Mouse (Mus musculus): ENCODE measurements around the gene Kcnmb4. TPM values are rescaled to one million over a fixed set of nuclear protein-coding genes. Genes with fewer than 3 reads are reported as not detected.

Gene Kcnmb4
- total RNA-seq, 1 experiment from 2014 or later = 0.09 TPM

DNA sequence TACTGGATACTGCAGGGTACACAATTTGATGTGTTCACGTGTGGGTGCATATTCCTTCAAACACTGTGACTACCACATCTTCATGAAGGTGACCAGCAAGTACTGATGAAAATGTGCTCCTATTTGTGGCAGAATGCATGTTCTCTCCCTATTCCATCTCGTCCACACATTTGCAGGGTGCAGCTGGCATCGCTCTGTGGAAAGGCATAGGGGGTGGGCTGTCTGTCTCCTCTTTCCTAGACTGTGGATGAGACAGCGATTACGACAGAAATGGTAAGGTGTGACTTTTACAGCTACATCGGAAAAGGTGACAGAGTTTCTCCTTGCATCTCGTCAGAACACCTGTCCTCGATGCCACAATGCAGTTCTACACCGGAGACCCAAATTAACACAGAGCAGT, 14.9 kb downstream of the Kcnmb4 start:
- no peak for ATAC-seq (replicated peaks; ENCODE audit: low read depth, poor library complexity, severe bottlenecking)

- ATAC-seq (replicated peaks; ENCODE audit: low read depth, poor library complexity, severe bottlenecking) = no peak
These were observed 20.9 kb downstream of the Kcnmb4 start for GRCm38 (mm10) chr10:116452771-116453170.

- no peak for ATAC-seq (replicated peaks; ENCODE audit: low read depth, poor library complexity, severe bottlenecking)
These were observed 23.1 kb downstream of the Kcnmb4 start for GRCm38 (mm10) chr10:116450621-116451020.

DNA sequence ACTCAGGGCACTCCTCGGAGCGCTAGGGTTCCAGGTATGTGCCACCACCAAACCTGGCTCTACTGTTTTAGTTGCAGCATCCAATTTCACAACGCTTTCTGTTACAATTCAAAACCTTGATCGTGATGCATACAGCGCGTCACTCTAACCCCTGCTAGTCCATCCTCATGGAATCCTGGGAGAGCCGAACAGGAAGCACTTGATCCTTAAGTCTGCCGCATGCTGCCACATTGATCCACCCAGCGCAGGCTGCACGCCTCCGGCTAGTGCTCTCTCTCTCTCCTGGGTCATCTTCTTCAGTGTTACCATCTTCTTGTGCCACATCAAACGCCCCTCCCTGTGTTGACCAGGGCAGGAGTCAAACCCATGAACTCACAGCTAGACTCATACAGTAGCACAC, 25.5 kb downstream of the Kcnmb4 start:
- ATAC-seq (replicated peaks; ENCODE audit: low read depth, poor library complexity, severe bottlenecking) = no peak

DNA sequence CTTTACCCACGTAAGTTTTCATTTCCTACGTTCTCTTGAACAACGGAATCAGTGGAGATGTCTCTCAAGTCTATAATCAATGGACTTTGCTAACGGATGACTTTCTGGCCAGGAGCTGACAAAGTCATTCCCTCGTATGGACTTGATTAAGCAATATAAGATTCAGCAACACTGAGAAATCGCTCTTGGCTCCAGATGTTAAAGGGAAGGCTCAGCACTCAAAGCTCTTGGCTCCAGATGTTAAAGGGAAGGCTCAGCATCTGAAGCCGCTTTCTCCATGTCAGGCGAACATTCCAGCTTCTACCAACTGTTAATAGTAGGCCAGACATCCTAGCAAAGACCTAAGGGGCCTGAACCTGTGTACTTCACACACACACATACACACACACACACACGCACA, 26.5 kb downstream of the Kcnmb4 start:
- ATAC-seq (replicated peaks; ENCODE audit: low read depth, poor library complexity, severe bottlenecking) = no peak

GRCm38 (mm10) chr10:116446040-116446439, 27.6 kb downstream of the Kcnmb4 start:
- no peak for ATAC-seq (replicated peaks; ENCODE audit: low read depth, poor library complexity, severe bottlenecking)

DNA sequence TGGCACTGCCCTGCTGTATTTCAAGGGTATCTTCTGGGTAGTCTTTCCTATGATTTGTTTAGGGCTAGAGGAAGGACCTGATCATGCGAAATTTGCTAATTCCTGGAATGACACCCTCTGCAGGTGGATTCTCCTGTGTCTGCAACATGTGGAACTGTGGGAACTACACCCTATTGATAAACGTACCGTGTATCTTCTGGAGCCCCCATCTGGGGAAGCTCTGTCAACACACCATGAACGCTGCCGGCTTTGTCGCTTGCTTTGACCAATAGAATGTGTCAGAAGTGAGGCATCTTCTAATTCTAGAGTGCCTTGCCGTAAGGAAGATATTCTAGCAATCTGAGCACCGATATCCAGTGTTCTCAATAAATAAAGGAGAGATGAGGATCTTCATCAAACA, 28.9 kb downstream of the Kcnmb4 start:
- ATAC-seq (replicated peaks; ENCODE audit: low read depth, poor library complexity, severe bottlenecking) = no peak

DNA sequence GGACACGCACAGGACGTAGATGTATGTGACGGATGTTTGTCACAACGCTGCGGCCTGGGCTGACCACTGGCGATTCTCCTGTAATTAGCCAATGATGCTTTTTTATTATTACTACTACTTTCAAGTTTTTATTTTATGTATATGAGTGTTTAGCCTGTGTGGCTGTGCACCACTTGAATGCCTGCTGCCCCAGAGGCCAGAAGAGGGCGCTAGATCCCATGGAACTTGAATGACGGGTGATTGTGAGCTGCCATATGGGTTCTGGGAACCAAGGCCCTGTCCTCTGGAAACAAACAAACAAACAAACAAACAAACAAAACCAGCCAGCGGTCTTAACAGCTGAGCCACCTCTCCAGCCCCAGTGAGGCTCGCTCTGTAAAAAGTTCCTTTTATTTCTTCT, 29.3 kb downstream of the Kcnmb4 start:
- ATAC-seq (replicated peaks; ENCODE audit: low read depth, poor library complexity, severe bottlenecking) = no peak

DNA sequence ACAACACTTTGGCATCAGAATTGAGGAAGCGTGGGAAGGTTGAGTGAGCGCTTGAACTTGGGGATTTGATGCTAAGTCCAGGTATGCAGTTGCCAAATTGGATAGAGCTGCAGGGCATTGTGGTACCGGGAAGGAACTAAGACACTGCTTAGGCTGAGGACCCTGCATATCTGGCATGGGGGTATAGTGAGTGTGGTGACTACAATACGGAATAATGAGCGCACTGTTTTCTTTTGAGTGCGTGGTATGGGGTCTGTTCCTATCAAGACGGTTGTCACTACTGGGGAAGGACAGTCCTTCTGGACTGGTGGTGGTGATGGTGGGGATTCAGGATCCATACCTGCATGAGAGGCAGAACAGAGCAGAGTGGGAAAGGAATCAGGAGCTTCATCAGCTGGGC, 32.7 kb downstream of the Kcnmb4 start:
- ATAC-seq (replicated peaks; ENCODE audit: low read depth, poor library complexity, severe bottlenecking) = no peak

- no peak for ATAC-seq (replicated peaks; ENCODE audit: low read depth, poor library complexity, severe bottlenecking)
These were observed 33.6 kb downstream of the Kcnmb4 start for GRCm38 (mm10) chr10:116440088-116440487.

DNA sequence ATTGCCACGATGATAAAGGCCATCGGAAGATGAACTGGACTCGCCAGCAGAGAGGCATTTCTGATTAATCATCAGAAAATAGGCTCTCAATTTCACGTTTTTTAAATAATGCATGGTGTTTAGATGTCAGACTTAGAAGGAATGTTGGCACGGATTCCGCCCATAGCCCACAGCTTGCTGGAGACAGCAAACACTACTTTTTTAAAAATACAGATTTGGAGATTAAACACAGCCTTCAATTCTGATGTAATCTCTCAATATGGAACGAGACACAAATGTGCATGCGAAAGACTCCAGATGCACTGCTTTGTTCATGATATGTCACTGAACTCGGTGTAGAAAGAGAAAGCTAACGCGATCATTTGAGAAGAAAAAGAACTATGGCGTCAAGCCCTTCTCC, 38.2 kb downstream of the Kcnmb4 start:
- ATAC-seq (replicated peaks; ENCODE audit: low read depth, poor library complexity, severe bottlenecking) = no peak

- ATAC-seq (replicated peaks; ENCODE audit: low read depth, poor library complexity, severe bottlenecking) = no peak
These were observed 41.3 kb downstream of the Kcnmb4 start for GRCm38 (mm10) chr10:116432421-116432820.

GRCm38 (mm10) chr10:116428026-116428780, 45.5 kb downstream of the Kcnmb4 start:
- ATAC-seq (replicated peaks; ENCODE audit: low read depth, poor library complexity, severe bottlenecking) = no peak

DNA sequence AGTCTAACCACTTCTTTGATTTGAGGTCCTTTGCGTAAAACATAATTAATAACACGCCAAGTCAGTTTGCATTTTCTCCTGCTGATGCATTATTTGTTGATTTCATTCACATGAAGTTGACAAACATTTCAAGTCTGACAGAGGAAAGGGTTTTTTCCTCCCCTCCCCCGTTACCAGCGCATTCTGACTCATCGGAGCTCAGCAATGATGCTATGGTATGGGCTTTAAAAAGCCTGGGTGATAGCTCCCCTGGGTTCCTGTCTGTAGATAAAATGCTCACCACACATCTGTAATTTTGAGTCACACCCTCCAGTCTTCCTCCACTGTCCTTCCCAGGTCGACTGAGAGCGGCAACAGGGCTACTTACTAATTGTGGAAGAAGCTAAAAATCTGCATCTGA, 47.5 kb downstream of the Kcnmb4 start:
- ATAC-seq (replicated peaks; ENCODE audit: low read depth, poor library complexity, severe bottlenecking) = no peak

- no peak for ATAC-seq (replicated peaks; ENCODE audit: low read depth, poor library complexity, severe bottlenecking)
These were observed 48.8 kb downstream of the Kcnmb4 start for GRCm38 (mm10) chr10:116424921-116425320.

GRCm38 (mm10) chr10:116422551-116422950, 51.1 kb downstream of the Kcnmb4 start:
- ATAC-seq (replicated peaks; ENCODE audit: low read depth, poor library complexity, severe bottlenecking) = no peak

DNA sequence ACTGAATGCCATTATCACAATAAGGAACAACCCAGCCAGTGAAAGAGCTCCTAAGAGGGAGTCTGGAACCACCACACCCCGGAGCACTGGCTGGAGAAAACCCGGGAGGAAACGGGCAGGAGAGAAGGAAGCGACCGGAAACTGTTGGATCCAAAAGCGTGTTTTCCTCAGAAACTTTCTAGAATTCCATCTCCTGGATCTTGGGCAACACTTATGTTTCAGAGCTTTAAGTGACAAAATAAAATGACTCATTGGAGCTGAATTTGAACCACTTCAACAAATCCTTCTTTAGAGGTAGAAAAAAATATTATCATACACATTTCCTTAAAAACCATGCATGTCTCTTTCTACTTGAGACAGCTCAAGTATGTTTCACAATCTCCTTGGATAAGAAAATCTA, 52.7 kb downstream of the Kcnmb4 start:
- ATAC-seq (replicated peaks; ENCODE audit: low read depth, poor library complexity, severe bottlenecking) = no peak

DNA sequence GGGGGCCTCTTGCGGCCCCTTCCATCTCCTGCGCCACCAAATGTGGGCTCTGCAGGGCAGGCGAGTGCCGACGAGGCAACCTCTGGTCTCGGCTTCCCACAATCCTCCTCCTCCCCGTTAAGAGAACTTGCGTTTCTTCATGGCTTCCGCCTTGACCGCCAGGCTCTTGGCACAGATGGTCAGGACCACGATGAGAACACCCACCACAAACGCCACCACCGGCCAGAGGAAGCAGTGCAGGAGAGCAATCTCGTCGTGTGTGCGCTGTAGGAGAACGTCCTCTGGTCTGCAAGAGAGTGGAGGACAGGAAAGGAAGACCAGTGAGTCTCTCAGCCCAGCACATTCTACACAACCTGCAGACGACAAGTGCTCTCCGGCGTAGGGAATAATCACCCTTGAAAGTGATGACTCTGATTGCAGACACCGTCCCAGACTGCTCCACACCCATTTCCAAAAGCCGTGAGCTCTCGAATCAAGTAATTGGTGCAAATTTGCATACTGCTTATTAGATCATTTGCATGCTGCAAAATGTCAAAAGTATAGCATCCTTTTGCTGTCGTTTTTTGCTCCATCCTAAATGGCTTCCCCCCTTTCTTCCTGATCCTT, 55.5 kb downstream of the Kcnmb4 start:
- no peak; the same call in 1 of the 2 replicates for ATAC-seq (replicated peaks; ENCODE audit: low read depth, poor library complexity, severe bottlenecking)

GRCm38 (mm10) chr10:116416726-116417125, 57.0 kb downstream of the Kcnmb4 start:
- no peak for ATAC-seq (replicated peaks; ENCODE audit: low read depth, poor library complexity, severe bottlenecking)

DNA sequence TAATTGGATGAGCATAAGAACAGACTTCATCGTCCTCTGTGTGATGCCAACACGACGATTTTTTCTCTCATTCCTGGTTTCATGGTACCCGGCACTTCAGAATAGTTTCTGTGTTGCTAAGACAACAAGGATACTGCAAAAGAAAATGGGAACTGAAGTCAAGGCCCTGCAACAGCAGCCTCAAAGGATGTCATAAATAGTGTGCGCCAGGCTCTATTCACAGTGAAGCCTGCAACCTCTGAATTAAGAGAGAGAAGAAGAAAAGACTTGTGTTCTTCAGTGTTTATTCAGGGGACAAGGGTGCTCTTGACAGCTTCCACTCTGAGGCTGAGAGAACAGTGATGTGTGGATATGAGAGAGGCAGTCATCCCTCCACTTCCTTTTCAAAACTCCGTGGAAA, 57.5 kb downstream of the Kcnmb4 start:
- no peak for ATAC-seq (replicated peaks; ENCODE audit: low read depth, poor library complexity, severe bottlenecking)

- no peak for ATAC-seq (replicated peaks; ENCODE audit: low read depth, poor library complexity, severe bottlenecking)
These were observed 62.9 kb downstream of the Kcnmb4 start for GRCm38 (mm10) chr10:116410826-116411225.
